Mouse (Mus musculus) cerebellum, adult 2 months (tissue): Measurements from ENCODE around the gene Fer. TPM values are rescaled to one million over a fixed set of nuclear protein-coding genes. Genes with fewer than 3 reads are reported as not detected.

Experiments
- DNase-seq, 2 experiments: peaks; one replicate each; pipeline ENCODE4 v3.0.0; 2021
- H3K27ac ChIP-seq: fragments of 200-500 bp; 2 replicates; pipeline ENCODE4 v1.5.1; 2012; ENCODE audit warnings: low read length, control low read depth, inconsistent platforms; ENCODE audit not compliant: insufficient read depth
- H3K27me3 ChIP-seq: fragments of 200-500 bp; 2 replicates; pipeline ENCODE4 v1.6.1; 2012; ENCODE audit warnings: inconsistent platforms, mild to moderate bottlenecking, low read length, moderate library complexity; ENCODE audit not compliant: control insufficient read depth, insufficient read depth
- H3K4me1 ChIP-seq: fragments of 200-500 bp; 2 replicates; pipeline ENCODE4 v1.6.1; 2011; ENCODE audit warnings: low read length; ENCODE audit not compliant: control insufficient read depth, insufficient read depth
- H3K4me3 ChIP-seq: fragments of 200-500 bp; replicated peaks from 2 replicates; pipeline ENCODE3; 2011; ENCODE audit warnings: mild to moderate bottlenecking, low read depth, low read length, control low read depth; ENCODE audit not compliant: insufficient read depth
- CTCF ChIP-seq: fragments of 200-500 bp; IDR thresholded peaks from 2 replicates; pipeline ENCODE4 v1.5.1; 2011; ENCODE audit warnings: low read depth, mild to moderate bottlenecking, control low read depth, low read length, moderate library complexity, borderline replicate concordance; ENCODE audit not compliant: insufficient read depth
- POLR2A ChIP-seq: fragments of 200-500 bp; IDR thresholded peaks from 2 replicates; pipeline ENCODE4 v1.6.1; 2011; ENCODE audit warnings: low read length, control low read depth, borderline replicate concordance; ENCODE audit not compliant: insufficient read depth
- WGBS: fragments of 180-500 bp; shearing (Covaris S2); methylation state at CpG from one replicate; pipeline ENCODE4 v1.1.7; 2018; 5-methylcytosine and 5-hydroxymethylcytosine counted together
- polyA plus RNA-seq: library from polyadenylated mRNA; depleted of rRNA; stranded (reverse); fragments of >200 nt; gene quantifications from 2 replicates; pipeline ENCODE4 v1.2.3, GENCODE M21; 2012

The Fer gene
- polyA plus RNA-seq, 1 experiment = 8.8 TPM

- Histone ChIP-seq H3K4me3 (no peak overlapping the region), H3K27ac (no peak overlapping the region), H3K4me1 (no peaks in the 10 kb centered on the region), H3K27me3 (no peaks in the 10 kb centered on the region)
- DNase-seq = no peak
- TF ChIP-seq CTCF (no peak), POLR2A (no peak)
- WGBS = 59% methylated on average over 9 of the region's 9 CpGs
Measured at GRCm38 (mm10) chr17:64141856-64142255, 279.0 kb downstream of the Fer start.

GRCm38 (mm10) chr17:64146409-64146808 is 283.5 kb downstream of the Fer start:
- H3K27ac ChIP-seq = no peak overlapping the region
- no peak for TF ChIP-seq CTCF
- TF ChIP-seq POLR2A = no peak
- H3K4me1 ChIP-seq = no peaks in the 10 kb centered on the region
- H3K27me3 ChIP-seq = no peaks in the 10 kb centered on the region
- H3K4me3 ChIP-seq = no peak overlapping the region
- no peak for DNase-seq
- 73% methylated on average over 4 of the region's 4 CpGs for whole genome bisulfite sequencing

GRCm38 (mm10) chr17:64150717-64151116 is 287.9 kb downstream of the Fer start:
- DNase-seq = no peak
- Histone ChIP-seq H3K4me3 (no peak overlapping the region), H3K4me1 (no peaks in the 10 kb centered on the region), H3K27ac (no peak overlapping the region), H3K27me3 (no peaks in the 10 kb centered on the region)
- 100% methylated on average over 1 of the region's 1 CpGs for WGBS
- no peak for TF ChIP-seq POLR2A
- no peak for TF ChIP-seq CTCF

- no peak for DNase-seq
- TF ChIP-seq CTCF (no peak), POLR2A (no peak)
- no peak overlapping the region for H3K4me3 ChIP-seq
- no peak overlapping the region for H3K27ac ChIP-seq
- 97% methylated on average over 5 of the region's 5 CpGs for WGBS
- no peaks in the 10 kb centered on the region for H3K4me1 ChIP-seq
- no peaks in the 10 kb centered on the region for H3K27me3 ChIP-seq
Measured at GRCm38 (mm10) chr17:64167731-64168130, 304.9 kb downstream of the Fer start.

- DNase-seq = no peak
- H3K27ac ChIP-seq = no peak overlapping the region
- H3K4me3 ChIP-seq = no peak overlapping the region
- H3K4me1 ChIP-seq = no peaks in the 10 kb centered on the region
- 39% methylated on average over 5 of the region's 5 CpGs for WGBS
- H3K27me3 ChIP-seq = no peaks in the 10 kb centered on the region
- no peak for TF ChIP-seq POLR2A
- TF ChIP-seq CTCF = no peak
Measured at GRCm38 (mm10) chr17:64170019-64170418, 307.2 kb downstream of the Fer start.

- no peak for DNase-seq
- no peak overlapping the region for H3K4me3 ChIP-seq
- no peaks in the 10 kb centered on the region for H3K4me1 ChIP-seq
- no peak overlapping the region for H3K27ac ChIP-seq
- 89% methylated on average over 2 of the region's 2 CpGs for WGBS
- TF ChIP-seq CTCF (no peak), POLR2A (no peak)
- no peaks in the 10 kb centered on the region for H3K27me3 ChIP-seq
Measured at GRCm38 (mm10) chr17:64172474-64172873, 309.6 kb downstream of the Fer start.

- DNase-seq = peak in 1 of 2 experiments; percentile 24
- Histone ChIP-seq H3K27me3 (no peaks in the 10 kb centered on the region), H3K27ac (no peak overlapping the region), H3K4me1 (no peaks in the 10 kb centered on the region; the same call in 1 of the 2 replicates), H3K4me3 (no peak overlapping the region)
- 29% methylated on average over 5 of the region's 5 CpGs for whole genome bisulfite sequencing
- TF ChIP-seq CTCF = no peak
- no peak for TF ChIP-seq POLR2A
Measured at GRCm38 (mm10) chr17:64180546-64180945, 317.7 kb downstream of the Fer start.

GRCm38 (mm10) chr17:64181291-64181690 is 318.4 kb downstream of the Fer start:
- no peaks in the 10 kb centered on the region; the same call in 1 of the 2 replicates for H3K4me1 ChIP-seq
- no peak overlapping the region for H3K27ac ChIP-seq
- no peak overlapping the region for H3K4me3 ChIP-seq
- TF ChIP-seq POLR2A (no peak), CTCF (no peak)
- no peak for DNase-seq
- WGBS = 91% methylated on average over 3 of the region's 3 CpGs
- no peaks in the 10 kb centered on the region for H3K27me3 ChIP-seq

- Histone ChIP-seq H3K27ac (no peak overlapping the region), H3K27me3 (no peaks in the 10 kb centered on the region), H3K4me1 (no peaks in the 10 kb centered on the region; the same call in 1 of the 2 replicates), H3K4me3 (no peak overlapping the region)
- 96% methylated on average over 3 of the region's 3 CpGs for WGBS
- TF ChIP-seq CTCF = no peak
- TF ChIP-seq POLR2A = no peak
- no peak for DNase-seq
Measured at GRCm38 (mm10) chr17:64182599-64182998, 319.7 kb downstream of the Fer start.
